Mouse (Mus musculus): Measurements from ENCODE around the gene March11.

Gene March11

DNA sequence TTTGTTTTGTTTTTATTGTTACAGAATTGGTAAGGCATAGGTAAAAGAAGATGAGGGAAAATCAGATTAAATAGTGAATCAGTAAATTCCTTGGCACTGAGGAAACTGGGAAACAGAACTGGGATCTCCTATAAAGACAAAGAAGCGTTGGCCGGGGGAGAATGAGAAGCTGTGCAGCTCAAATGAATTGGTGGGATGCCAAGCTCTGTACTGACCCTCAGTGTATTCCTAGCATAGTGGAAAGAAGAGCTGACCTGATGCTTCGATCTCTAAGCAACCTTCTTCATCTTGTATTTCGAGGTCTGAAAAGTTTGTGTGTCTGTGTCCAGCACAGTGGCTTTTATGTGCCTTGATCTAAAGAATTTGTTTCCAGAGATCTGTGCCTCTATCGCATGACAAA is 64.9 kb downstream of the March11 start:
- no peak for DNase-seq (ENCODE audit: low spot score in 2 of 2)

DNA sequence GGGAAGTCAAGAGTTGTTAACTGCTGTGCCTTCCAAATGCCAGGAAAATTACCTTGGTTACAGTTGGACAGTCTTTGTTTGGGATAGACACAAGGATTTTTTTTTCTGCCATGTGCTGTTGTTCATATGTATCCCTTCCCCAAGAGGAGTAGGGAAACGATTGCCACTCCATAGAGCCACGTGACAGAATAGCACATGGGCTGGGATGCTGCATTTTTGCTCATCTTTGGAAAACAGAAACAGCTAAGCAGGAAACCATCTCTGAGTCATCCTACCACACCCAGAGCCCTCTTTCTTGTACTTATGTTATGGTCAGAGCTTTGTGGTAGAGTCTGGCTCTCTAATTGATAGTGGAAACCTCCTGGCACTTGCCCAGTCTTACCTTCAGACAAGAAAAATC is 65.4 kb downstream of the March11 start:
- no peak for DNase-seq (ENCODE audit: low spot score in 2 of 2)

DNA sequence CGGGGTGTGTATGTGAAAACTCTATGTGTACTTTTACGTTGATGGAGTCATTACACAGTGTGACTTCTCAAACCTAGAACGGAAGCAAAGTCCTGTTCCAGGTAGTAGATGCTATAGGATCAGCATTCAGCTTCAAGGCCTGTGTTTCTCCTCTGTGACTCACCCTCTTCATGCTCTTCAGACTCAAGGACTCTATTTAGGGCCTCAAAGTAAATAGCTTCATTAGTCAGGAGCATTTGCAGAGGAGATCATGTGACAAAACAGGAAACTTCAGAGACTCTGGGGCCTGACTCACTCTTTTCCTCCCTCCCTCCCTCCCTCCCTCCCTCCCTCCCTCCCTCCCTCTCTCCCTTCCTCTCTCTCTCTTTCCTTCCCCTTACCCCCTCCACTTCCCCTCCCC is 66.1 kb downstream of the March11 start:
- DNase-seq (ENCODE audit: low spot score in 2 of 2): no peak

DNA sequence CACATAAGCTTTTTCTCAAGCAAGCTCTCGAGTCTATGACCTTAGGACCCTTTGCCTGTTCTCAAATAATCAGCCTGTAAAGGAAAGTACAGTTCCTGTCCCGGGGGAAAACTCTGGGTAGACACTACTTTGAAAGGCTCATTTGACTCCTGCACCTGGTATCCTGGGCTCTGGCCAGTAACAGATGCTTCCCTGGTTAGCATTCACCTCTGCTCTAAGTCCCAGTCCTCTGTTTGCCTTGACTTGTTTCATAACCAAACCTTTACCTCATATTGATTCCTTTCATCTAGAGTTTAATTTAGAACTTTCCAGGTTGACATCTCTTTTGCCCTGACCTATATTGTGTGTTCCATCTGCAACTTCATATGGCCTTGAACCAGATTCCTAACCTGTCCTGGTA is 68.5 kb downstream of the March11 start:
- DNase-seq (ENCODE audit: low spot score in 2 of 2): no peak

DNA sequence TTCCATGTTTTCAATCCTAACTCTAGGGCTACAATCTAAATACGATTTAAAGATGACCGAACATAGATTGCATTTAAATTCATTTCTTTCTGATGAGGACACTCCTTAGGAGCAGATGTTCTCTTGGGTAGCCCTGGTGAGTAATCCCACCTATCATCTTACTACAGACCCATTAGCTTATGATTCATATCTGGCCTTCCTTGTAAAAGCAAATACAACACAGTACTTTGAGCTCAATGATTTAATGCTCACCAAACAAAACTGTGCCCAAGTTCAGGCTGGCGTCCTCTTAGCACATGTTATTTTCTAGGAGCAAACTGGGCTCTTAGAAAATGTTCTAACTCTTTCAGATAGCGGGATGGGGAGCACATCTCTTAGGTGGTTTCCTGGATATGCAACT is 70.0 kb downstream of the March11 start:
- DNase-seq (ENCODE audit: low spot score in 2 of 2): no peak

DNA sequence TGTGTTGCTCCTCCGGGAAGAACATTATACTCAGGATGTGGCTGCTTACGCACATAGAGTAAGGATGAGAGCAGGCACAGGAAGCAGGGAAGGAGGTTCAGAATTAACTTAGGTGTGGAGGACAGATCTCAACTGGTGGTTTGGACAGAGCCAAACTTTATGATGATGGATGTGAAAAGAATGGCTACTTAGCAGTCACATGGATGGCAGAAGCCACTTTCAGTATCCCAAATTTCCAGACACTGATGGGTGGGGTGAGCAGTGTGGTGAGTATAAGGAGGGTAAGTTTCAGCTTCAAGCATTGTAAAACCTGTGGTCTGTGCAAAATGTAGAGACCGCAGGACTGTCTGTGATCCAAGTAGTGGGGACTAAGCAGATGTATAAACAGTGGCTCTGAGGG is 71.0 kb downstream of the March11 start:
- no peak for DNase-seq (ENCODE audit: low spot score in 2 of 2)

DNA sequence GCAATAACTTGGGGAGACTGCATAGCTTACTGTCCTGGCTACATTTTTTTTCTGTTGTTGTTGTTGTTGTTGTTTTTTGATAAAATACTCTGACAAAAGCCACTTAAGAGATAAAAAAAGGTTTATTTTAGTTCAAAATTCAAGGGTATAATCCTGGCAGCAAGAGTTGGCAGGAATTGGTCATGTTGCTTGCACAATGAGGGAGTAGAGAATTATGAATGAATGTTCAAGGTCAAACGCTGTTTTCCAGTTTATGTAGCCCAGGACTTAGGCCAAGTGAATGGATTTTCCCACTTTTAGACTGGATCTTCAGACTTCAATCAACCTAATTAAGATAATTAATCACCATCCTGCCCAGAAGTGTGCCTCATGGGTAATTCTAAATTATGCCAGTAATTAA is 72.0 kb downstream of the March11 start:
- DNase-seq (ENCODE audit: low spot score in 2 of 2): no peak

DNA sequence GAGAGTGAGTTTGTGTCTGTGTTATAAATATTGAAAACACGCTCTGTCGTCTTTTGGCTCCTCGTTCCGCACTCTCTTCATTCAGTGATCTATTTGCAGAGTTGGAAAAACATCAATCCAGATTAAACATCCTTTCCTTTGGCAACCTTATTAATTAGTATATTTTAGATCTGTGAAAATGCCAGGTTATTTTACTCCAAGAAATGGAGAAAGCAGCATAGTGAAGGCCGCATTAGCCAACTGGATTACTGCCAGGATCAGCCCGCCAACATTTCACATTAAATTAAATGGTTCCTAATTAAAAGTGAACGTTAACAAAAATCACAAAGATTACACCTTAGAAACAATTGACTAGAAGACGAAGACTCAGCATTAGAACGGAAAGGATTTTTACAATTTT is 81.2 kb downstream of the March11 start:
- no peak for DNase-seq (ENCODE audit: low spot score in 2 of 2)

DNA sequence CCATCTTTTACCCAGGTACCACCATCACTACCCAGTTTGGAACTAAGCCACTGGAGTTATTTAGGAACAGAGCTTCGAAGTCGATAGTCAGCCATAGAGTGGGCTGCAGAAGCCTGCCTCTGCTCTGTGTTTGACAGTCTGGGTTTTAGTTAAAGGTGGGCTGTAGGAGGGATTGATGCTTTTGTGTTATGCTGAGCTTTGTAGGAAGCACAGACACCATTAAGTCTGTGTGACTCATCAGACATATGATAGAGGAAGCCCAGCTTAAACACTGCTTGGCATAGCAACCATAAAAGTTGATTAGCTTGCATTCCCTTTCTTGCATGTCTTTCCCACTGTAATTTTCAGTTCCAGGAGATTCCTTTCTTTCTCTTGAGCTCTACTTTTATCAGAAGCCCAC is 87.7 kb downstream of the March11 start:
- no peak for DNase-seq (ENCODE audit: low spot score in 2 of 2)

DNA sequence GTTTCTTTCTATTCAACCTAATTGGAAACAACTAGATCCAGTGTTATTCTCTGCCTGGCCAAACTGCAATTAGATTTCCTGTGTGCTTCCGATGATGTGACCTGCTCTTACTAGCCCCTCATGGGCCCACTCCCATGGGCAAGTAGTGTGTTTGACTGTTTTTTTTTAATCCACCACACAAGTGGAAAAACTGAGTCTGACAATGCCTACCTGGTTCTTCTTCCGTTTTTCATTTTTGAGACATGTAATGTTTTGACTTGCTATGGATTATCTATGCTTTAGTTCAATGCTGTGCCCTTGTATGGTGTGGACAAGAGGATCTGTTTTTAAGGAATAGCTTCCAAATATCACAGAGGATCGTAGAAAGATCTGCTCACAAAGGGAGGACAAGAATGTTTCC is 116.4 kb downstream of the March11 start:
- DNase-seq (ENCODE audit: low spot score in 2 of 2): no peak

DNA sequence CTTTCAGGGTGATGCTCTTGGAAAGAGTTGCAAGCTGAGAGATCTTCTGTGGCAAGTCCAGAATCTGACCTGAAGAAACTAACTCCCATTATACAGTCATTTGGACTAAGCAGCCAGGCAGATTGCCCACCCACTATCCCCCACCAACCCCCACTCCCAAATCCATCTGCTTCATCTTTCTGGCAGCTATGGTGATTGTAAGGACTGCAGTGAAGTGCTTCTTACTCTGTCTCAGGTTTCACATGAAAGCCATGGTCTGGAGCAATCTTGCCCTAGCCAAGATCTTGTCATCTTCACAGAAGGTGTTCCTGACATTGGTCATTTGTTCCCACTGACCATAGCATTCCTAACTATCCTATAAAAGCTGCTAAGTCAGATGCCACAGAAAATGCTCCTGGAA is 117.4 kb downstream of the March11 start:
- DNase-seq (ENCODE audit: low spot score in 2 of 2): no peak

DNA sequence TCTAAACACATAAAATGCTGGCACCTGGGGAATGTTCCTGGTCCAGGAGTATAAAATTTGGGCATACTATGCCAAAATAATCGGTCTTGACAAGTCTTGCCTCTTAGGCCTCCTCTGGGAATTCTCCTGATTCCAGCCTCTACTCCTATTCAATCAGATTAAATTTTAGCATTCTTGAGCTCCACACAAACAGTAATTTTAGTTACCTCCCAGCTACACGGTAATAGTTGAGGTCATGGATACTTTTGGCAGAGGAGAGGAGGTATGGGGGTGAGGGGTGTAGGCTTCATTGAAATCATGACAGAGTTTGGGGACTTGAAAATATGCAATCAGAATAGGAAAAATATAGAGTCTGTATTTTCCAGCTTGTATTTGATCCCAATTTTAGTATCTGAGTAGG is 121.7 kb downstream of the March11 start:
- no peak for DNase-seq (ENCODE audit: low spot score in 2 of 2)

DNA sequence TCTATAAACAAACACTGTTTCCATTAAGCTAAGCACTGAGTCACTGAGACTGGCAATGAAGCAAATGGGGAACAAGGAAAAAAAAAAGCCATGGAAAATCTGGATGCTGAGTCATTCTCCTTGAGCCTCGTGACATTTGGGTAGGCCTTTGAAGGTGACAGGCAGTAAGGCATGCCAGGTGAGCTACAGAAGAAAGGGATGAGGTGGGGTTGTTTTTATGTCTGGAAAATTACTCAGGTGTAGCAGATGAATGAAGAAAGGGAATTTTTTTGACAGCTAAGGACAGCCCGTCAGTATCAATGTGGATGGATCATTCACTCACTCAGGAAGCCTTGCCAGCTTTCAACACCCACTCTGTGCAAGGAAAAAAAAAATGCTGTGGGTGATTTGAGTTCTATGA is 123.8 kb downstream of the March11 start:
- DNase-seq (ENCODE audit: low spot score in 2 of 2): no peak

DNA sequence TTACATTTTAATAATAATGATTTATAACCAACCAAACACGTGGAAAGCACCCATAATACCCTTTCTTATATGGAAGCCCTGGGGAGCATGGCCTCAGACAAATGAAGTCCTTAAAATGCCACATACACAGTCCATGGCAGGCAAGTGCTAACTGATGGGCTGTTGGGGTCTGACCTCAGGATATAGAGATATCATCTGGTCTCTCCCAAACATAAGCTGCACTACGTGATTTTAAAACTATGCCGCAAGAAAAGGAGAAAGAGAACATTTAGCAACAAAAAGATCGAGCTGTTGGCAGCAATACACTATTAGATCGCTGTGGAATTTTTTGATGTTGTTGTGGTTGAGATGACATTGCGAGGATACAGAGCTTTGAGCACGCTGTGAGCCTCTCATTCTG is 126.9 kb downstream of the March11 start:
- DNase-seq (ENCODE audit: low spot score in 2 of 2): no peak

DNA sequence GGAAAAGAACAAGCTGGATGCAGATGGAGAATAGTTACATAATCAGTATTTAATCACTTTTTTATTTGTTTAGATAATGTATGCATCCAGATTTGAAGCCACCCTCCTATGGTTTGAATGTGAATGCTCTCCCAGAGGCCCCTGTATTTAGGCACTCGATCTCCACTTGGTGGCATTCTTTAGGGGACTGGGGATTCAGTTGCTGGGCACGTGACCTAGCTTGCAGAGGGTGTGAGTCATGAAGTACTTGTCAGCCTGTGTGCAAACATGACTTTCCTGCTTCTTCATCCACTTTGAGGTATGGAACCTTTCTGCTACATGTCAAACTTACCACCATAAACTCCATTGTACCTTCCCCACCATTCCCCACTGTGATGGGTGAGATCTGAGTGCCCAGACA is 128.3 kb downstream of the March11 start:
- DNase-seq (ENCODE audit: low spot score in 2 of 2): no peak

Data from thymus, postnatal 10 days (tissue).